Mouse (Mus musculus) kidney, adult 11 months (tissue): Measurements from ENCODE around the gene Apbb2.

Experiments used
- DNase-seq: peaks from one replicate; pipeline ENCODE4 v3.0.0; 2022

Apbb2 gene

DNA sequence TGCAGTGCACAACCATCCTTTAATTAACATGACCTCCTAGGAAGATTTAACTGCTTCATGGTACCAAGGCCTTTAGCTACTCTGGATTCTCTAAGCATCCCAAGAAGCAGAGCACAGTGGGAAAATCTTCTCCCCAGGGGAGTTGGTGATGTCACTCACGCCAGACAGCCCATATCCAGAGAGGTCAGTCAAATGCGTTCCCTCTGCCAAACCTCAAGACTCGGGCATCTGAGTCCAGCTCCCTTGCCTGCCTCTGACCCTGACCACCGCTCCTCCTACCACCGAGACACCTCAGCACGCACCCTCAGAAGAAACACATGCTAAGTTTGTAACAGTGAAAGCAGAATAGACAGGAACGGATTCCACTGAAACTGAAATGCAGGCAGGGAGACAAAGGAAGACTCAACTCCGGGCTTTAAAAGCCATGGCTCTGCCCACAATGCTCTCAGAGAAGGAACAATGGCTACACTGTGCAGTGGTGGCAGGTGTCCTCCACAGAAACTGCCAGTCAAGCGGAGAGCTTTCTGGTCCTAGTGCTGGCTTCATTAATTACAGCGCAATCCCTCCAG, 72.9 kb downstream of the Apbb2 start:
- no peak for DNase-seq

DNA sequence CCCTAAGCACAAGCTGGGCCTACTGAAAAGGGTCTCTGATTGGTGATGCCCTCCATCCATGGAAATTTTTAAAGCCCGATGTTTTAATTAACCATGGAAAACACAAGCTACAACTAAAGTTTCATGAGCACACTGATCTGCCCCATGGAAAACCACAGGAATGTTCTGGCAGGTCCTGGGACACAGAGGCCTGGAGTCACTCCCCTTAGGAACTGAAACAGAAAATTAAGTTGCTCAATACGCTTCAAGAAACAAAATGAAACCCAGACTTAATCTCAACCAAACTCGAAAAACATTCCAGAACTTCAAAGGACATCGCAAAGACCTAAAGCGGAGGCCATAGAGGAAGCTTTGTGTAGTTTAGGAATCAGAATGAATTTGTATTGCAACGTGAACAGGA, 74.8 kb downstream of the Apbb2 start:
- peak; percentile 41 for DNase-seq

DNA sequence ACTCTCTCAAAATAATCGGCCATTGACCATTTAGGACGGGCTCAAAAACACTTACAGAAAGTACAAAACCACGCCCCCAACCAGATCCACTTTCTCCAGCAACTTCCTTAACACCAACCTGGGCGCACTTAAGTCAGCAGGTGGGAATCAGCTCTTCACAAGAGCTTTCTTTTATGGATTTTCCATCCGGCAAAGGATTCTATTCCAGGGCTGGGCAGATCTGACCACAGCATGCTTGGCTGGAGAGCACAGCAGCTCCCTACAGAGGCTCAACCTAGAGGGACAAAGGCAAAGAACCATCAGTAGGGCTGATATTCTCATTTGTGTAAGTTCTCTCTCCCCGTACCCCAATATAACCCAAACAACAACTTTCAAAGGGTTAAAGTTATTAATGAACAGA, 75.2 kb downstream of the Apbb2 start:
- no peak for DNase-seq

DNA sequence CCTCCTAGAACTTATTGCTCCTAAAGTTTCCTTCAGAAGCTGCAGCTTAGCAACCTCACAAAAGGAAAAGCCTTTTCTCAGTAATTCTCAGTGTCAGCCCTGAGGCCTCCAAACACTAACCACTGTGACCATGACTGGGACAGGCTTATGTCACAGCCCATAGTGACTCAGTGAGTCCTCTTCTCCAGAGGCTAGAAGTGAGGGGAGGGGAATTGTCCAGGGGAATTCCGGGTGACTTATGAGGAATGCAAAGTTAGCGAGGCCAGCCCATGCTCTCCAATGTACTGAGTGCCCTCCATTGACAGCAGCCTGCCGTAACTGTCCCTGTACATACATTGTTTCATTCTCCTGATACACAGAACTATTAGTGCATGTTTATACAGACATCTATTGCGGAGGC, 76.1 kb downstream of the Apbb2 start:
- no peak for DNase-seq

DNA sequence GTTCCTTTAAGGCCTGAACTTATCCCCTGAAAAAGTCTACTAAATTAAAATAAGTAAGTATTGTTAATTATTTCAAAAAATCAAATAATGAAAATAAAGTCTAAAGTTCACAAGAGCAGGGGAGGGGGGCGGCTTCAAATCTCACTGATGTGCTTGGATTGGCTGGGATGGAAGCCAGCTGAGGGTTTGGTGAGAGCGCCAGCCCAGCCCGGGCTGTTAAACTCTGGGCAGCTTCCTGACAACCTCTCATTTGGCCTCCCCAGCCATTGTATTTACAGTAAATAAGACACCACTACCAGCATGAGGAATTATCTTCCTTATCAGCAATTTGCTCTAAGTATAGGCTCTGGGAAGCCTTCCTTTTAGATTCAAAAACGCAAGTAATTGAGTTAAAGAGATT, 77.2 kb downstream of the Apbb2 start:
- DNase-seq = no peak

DNA sequence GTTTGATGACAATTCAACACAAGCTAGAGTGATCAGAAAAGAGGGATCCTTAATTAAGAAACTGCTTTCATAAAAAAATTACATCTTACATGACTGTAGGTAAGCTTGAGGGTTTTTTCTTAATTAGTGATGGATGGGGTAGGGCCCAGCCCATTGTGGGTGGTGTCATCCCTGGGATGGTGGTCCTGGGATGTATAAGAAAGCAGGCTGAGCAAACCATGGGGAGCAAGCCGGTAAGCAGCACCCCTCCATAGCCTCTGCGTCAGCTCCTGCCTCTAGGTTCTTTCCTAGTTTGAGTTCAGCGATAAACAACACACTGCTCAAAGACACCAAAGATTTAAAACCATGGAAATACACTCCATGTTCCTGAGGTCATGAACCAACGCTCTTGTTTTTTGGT, 78.3 kb downstream of the Apbb2 start:
- no peak for DNase-seq

DNA sequence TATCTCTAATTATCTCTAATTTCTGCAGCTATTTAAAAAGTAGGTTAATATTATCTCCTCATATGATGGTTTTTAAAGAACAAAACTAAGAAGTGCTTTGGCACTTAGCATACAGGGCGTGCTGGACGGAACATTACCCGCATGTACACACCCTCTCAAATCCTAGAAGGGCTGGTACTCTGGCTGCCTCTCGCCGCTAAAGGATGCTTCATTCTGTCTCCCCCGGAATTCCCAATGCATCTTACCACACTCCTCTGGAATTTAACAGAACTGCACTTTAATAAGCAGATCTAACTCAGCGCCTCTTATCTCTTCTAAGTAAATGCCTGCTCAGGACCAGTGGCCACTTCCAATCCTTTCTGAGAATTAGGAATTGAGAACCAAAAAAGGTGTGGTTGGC, 80.8 kb downstream of the Apbb2 start:
- DNase-seq = no peak

DNA sequence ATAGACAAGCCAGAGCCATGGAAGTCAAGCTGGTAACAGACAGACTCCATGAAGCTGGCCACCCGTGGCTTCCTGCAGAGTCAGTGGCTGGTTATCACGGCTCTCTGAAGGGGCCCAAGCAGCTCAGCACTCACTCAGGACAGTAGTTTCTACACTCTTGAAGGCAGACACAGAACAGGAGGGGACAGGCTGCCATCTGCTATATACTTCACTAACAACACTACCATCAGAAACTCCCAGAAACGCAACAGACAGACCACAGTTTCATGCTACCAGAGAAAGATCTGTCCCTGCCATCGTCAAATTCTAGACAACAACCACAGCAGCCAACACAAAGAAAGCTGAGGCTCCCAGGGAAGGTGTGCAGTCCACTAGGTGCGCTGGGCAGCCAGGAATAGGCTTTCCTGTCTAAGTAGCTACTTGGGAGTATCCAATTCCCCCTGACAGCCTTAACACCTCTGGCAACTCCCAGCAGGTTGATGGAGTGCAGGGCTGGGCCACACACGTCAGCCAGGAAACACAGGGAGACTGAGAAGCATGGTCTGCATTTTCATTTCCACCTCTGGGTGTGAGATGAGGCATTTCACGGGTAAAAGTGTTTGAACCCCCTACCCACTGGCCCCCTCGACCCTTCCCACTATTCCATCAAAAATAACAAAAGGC, 81.8 kb downstream of the Apbb2 start:
- DNase-seq = no peak

DNA sequence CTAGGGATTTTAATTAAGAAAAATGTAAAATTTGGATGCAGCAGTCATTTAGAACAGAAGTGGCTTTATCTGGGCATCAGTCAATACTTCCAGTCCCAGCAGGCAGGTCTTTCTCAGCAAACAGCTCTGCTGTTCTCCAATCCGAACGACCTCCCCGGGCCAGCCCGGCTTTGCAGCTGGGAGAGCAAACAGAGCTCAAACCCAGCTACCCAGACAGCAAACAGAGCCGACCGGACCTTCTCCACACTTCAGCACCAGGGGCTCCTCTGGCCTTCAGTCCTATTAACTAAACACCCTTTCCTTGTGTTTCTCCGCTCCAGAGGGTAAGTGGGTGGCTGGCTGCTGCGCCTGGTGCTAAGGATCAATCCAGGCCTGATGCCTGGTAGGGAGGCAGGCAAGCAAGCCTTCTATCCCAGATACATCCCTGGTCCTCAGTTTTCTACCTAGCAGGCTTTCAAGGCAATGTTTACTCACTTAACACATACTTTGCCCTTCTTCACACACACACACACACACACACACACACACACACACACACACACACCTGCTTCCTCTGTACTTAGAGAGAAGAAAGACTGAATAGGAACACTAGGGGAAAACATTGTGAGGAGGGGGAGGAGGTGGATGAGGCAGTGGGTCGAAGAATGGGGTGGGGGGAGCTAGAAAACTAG, 82.9 kb downstream of the Apbb2 start:
- DNase-seq = no peak

DNA sequence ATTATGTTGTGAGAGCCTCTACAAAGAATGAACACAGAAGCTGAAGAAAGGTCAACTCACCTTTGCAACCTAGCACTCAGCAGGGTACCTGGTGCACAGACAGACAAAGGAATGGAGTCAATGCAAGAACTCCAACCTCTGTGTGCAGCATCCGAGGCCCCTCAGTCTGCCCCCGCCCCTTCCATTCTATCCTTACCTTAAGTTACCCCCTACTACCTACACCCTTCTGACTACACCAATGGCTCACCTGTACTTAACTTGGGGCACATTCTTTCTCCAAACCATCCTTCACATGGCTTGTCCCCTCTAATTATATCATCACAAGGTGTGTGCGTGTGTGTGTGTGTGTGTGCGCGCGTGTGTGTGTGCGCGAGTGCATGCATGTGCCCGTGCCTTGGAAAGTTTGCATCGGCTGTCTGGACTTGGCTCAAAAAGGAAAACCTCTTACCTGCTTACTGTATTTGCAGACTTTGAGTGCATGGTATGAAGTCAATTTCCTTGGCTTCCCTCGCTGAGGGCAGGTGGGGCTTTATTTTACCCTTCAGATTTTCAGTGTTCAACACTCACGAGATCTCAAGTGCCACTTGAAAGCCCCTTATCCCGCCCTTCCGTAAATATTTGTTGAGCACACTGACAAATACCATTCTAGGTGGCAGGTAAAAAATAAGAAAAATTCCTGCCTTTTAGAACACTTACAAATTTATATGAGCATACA, 84.7 kb downstream of the Apbb2 start:
- no peak for DNase-seq

DNA sequence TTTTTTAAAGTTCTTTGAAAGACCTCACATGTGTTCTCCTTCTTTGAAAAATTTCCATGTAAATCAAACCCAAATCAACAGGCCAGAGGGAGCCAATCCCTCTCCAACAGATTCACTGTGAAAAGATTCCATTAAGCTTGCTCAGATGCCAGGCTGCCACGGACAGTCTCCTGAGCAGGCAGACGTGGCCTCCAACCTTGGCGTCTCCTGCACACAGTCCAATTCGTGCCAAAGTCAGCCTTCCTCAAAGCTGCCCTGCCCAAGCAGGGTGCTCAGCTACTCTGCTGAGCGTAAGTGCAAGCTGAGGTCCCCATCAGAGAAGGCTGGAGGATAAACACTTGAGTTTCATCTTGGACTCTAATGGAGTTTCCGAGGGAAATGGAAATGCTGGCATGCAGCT, 85.8 kb downstream of the Apbb2 start:
- DNase-seq = peak; percentile 48

DNA sequence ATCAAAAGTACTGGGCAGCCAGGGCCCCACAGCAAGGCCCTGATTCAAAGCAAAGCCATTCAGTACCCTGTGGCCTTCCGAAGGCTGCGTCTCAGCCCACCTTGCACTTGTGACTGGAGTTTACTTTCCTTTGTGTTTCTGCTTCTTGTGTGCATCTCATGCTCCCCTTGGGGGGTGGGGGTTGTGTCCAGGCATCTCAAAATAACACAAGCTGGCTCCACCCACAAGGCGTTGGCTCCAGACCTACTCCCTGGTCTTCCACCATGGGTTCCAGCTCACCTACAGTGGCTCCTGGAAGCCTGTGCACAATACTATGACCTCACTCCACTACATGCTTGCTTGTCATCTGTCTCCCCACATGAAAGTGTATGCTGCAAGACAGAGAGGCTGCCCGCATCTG, 88.2 kb downstream of the Apbb2 start:
- DNase-seq = no peak

DNA sequence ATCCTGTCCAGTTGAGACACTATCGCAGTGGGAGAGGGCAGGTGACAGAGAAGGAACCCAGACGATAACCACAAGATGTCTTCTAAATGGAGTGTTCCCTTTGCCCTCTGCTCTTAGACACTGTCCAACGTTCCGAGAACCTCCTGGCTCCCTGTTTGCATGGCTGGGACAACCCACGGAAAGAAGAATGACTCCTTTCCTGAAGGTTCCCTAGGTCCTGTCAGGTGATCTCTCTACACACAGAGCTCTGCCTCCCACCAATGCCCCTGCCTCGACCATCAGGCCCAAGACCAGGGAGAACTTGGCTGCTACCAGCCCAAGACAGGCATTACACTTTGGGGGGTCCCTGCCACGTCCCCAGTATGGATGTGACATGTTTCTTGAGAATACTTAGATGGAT, 89.0 kb downstream of the Apbb2 start:
- DNase-seq = no peak

DNA sequence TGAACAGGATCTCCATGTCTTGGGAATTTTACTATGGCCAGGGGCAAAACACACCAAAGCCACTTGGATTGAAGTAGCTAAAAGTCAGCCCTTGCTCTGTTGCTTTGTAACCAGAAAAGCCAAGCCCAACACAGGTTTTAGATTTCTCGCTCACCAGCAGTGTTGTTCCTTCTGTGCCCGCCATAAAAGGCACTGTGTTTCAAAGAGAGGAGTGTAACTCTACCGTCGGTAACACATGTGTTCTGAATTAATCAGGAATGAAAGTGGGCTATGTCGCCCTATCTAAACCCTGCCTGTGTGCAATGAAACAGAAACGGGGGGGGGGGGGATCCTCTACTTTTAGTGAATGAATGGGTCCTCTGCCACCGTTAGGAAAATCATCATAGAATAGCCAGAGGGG, 90.0 kb downstream of the Apbb2 start:
- DNase-seq = no peak

DNA sequence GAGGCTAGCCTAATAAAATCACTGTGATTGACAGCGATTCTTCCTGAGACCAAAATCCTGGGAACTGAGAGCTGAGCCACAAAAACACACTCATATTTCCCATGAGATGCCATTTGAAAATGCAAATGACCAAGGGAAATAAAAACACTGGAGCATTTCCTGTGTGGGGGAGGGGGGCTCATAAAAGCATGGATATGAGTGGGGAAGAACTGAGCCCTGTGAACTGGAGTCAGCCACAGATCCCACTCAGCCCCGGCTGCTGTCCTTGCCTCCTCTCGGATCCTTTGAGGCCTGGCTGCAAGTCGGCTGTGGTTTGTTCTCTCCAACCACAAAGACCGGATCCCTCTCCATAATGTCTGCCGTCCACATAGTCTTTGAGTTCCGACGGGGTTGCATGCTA, 91.5 kb downstream of the Apbb2 start:
- DNase-seq = no peak

DNA sequence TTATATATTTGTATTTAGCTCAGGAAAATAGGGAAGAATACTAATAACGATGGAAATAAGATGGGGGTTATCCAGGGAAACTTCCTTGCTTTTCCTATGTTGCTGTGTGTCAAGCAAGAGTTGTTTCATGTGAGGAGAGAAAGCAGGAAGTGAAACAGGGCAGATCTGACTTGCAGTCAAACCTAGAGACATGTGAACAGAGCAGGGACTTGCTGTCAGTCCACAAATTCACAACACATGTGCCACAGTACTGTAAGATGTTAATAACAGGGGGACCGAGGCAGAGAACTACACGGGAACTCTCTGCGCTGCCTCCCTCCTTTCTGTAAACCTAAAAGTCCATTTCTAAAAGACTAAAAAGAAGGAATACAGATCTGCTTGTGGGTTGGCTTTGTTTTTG, 93.6 kb downstream of the Apbb2 start:
- DNase-seq = no peak

DNA sequence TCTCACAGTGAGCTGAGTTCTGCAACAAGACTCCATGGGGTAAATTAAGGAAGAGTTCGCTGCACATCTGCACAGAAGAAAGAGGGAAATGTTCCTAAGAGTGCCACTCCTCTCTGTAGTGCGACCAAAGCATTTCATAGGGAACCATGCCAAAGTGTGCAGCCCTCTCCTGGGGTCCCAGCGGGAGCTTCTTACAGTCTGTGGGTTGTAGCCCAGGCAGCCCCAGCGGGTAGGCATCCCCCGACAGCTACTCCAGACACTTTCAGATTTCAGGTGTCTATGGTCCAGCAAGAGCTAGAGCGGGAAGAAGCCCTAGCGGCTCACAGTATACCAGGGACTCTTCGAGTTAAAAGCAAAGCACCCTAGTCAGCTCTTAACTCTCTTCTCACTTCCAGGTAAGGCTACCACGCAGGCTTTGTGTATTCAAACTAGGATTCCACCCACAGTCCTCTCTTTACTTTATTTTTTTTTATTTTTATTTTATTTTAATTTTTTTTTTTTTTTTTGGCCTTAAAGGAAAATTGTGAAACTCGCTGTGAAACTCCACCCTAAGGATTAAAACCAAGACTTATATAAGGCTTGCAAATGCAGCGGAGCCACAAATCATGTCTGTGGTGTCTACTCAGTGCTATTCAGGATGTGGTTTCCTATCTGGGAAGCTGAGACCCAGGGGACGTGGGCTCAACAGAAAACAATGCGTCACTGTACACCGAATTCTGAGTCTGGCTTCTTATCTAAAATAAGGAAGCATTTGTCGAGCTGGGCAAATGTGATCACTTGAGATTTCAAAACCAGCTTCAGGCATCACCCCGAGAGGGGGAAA, 94.7 kb downstream of the Apbb2 start:
- no peak for DNase-seq

DNA sequence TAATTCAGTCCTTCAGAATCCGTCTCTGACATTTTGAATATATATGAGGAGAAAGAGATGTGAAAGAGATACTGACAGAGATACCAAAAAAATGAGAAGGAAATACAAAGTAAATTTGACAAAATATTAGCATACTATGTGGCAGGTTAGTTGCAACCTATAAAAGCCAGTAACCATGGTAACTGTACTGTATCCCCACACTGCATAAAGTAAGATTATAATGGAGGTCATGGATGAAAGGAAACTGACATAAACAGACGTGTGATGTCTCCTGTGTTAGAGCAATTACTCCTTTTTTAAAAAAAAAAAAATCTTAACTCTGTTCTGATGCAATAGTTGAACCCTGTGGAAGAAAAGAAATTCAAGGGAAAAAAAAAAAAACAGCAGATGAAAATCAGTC, 97.3 kb downstream of the Apbb2 start:
- no peak for DNase-seq

DNA sequence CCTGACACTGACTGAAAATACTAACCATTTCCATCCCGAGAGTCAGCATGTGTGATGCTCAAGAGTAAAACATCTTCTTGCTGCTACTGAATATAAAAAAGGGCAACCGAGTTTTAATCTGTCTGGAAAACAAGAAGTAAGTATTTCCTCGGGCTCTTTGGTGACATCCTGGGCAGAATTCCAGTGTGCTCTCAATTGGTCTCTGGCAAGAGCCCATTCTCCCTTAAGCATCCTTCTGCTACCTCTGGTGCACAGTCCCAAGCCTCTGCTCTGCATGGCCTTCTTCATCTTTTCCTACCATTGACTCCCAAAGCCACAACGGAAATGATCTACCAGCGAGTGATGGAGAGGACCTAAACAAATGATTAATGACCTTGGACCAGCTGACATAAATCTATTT, 99.1 kb downstream of the Apbb2 start:
- no peak for DNase-seq

DNA sequence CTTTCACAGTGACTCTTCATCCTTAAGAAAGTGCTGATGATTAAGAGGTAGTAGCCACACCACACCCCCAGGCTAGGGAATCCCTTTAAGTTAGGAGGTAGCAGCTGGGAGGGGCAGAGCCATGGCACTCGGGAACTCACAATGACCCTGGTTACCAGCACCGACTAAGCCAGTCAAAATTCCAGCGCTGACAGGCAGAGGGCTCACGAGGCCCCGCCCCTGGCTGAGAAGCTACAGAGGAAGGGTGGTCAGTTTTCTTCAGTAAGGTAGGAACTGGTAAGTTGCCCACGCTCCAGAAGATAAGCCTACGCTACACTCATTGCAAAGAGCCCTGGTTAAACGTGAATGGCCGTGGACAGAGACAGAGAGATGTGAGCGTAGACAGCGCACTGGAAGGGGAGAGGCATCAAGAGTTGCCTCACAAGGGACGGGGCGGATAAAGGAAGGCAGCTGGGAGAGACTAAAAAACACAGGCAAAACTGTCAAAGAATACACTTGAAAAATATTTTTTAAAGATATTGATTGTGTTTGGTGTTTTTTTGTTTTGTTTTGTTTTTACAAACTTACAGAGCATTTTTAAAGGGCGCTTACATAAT, 100.1 kb downstream of the Apbb2 start:
- no peak for DNase-seq

DNA sequence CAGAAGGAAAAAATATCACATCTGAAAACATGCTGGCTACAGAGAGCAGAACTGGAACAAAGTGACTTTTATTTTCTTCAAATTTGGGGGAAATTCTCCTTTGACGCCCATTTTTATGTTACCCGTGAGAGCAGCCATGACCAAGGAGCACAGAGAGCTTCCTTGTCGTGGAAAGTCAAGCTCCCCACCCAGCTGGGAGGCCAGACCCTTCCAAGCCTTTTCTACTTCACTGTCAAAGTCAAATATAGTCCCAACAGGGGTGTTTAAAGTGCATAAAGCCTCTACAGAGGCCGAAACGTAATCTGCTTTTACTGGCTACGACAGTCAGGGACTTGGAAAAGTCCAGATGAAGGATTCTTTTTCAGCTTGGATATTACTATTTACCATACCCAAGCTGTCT, 101.1 kb downstream of the Apbb2 start:
- DNase-seq = no peak

DNA sequence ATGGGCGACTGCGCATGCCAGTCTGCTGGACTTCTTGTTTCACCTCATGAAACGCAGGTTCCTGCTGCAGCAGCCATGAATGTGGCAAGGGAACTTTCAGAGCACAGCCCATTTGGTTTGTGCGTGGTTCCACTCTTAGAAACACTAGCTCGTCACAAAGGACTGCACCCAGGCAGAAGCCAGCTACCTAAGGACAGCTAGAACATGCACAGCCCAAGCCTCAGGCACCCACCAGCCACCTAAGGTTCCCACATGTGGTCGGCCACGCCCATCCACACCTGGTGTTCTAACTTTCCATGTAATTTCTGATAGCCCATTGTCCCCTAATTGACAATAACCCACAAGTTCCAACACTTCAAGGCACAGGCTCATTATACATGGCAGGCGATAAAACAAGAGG, 102.3 kb downstream of the Apbb2 start:
- no peak for DNase-seq

DNA sequence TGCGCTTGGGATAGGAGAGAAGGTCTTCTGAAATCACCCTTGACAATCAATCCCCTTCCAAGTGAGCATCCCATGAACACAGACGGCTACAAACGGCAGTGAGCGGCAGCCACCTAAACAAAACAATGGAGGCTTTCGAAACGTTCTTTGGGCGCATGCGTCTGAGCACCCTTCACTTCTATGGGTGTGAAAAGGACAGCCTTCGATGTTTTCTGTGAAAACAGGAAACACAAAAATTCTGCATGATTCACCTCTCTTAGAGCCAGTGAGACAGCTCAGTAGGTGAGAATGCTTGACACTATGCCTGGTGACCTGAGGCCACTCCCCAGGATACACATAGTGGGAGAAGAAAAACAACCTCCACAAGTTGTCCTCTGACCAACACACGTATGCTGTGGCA, 103.3 kb downstream of the Apbb2 start:
- DNase-seq = no peak
